ENCODE assay signal across 9 mouse cellular contexts in the genomic region with DNA sequence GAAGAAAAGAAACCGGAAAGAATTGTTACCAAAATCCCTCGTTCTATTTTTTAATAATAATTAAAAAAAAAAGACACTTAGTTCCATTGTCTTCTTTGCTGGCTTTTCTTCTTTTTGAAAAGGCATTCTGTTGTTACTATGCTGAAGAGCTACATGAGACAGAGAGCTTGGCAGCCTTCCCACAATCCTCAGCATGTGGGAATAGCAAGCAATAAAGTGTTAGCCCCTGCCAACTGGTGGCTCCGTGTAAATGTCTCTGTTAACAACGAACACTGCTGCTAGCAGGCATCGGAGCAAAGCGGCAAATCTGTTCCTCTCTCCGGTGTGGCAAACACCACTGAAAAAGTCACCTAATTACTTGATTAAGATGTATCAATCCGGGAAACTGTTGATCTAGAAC.
DNase-seq lines count a peak whose midpoint lies in the region; ATAC-seq and TF ChIP-seq lines count a peak whose summit lies in the region.
"Had no signal": no experiment of that assay in that cellular context is flagged by ENCODE, and none has a peak within 500 bp of the region (broad histone marks: within the 10 kb centered on the region; RNA-seq: fewer than 3 reads in every experiment).

No protein-coding gene starts in this region.

- intact Hi-C loops in gastrocnemius, adult 2 months (cut with DNase I) = no loop called here
- intact Hi-C loops in gastrocnemius, postnatal 36 days (cut with DNase I) = no loop called here

- H3K9me3 ChIP-seq in intestine, postnatal 0 days (ENCODE audit: control insufficient read depth) = no peaks in the 10 kb centered on the region

- ATAC-seq in intestine, postnatal 0 days = no peak

- DNase-seq in gastrocnemius, adult 2 months = peak; percentile 26
- no peak for DNase-seq in gastrocnemius, postnatal 36 days
- DNase-seq in urinary bladder, postnatal 14 days (ENCODE audit: low spot score) = peak; percentile 24
- no peak for DNase-seq in urinary bladder, adult 2 months (ENCODE audit: low spot score)
- DNase-seq in left cerebral cortex, adult 18-20 months (ENCODE audit: low spot score in 2 of 2) = peak; percentile 49
- DNase-seq in thymus, postnatal 0 days (ENCODE audit: low spot score) = no peak
- DNase-seq in thymus, postnatal 14 days = no peak

- no peak overlapping the region for H3K4me3 ChIP-seq in gastrocnemius, adult 2 months
- no peak overlapping the region for H3K4me3 ChIP-seq in intestine, postnatal 0 days (ENCODE audit: low read depth, low read length)
- H3K4me3 ChIP-seq: midbrain, embryonic 12.5 days had no signal

- no peaks in the 10 kb centered on the region for H3K36me3 ChIP-seq in intestine, postnatal 0 days (ENCODE audit: control insufficient read depth, insufficient read depth)
- H3K36me3 ChIP-seq: midbrain, embryonic 12.5 days had no signal

- H3K4me2 ChIP-seq in intestine, postnatal 0 days (replicated peaks; ENCODE audit: low read depth) = no peak overlapping the region
- H3K4me2 ChIP-seq: midbrain, embryonic 12.5 days had no signal

- 78% methylated on average over 8 of the region's 8 CpGs for WGBS in intestine, postnatal 0 days

- no peak for TF ChIP-seq CTCF in gastrocnemius, adult 2 months (IDR thresholded peaks at IDR 0.05)
- TF ChIP-seq CTCF in intestine, postnatal 0 days (IDR thresholded peaks at IDR 0.05; ENCODE audit: low read depth) = no peak

- H3K4me1 ChIP-seq in intestine, postnatal 0 days (replicated peaks; ENCODE audit: control insufficient read depth, insufficient read depth, low read length) = no peaks in the 10 kb centered on the region
- H3K4me1 ChIP-seq: midbrain, embryonic 12.5 days had no signal

- no peak overlapping the region for H3K9ac ChIP-seq in intestine, postnatal 0 days (ENCODE audit: low read depth, low read length)
- H3K9ac ChIP-seq: midbrain, embryonic 12.5 days had no signal

- H3K27me3 ChIP-seq in intestine, postnatal 0 days (replicated peaks; ENCODE audit: control insufficient read depth, insufficient read depth, low read length) = no peaks in the 10 kb centered on the region
- H3K27me3 ChIP-seq: midbrain, embryonic 12.5 days had no signal

- no peak overlapping the region for H3K27ac ChIP-seq in gastrocnemius, adult 2 months
- no peak overlapping the region for H3K27ac ChIP-seq in intestine, postnatal 0 days (ENCODE audit: low read depth, low read length)
- H3K27ac ChIP-seq: midbrain, embryonic 12.5 days had no signal

Comparison
In these comparisons a context has a peak if more than half of its experiments do, and no peak if none do; other contexts are left out.
1. DNase-seq: peak in gastrocnemius, adult 2 months (single experiment), urinary bladder, postnatal 14 days (single experiment) and left cerebral cortex, adult 18-20 months (2 of 2); none in gastrocnemius, postnatal 36 days (0 of 2), urinary bladder, adult 2 months (single experiment), thymus, postnatal 0 days (single experiment) and thymus, postnatal 14 days (single experiment).